Mouse (Mus musculus) c-Kit-positive CD71-positive TER-119-negative erythroid progenitor cells, embryonic 14.5 days (primary cell): ENCODE data around the gene Stx6.
A peak's percentile ranks its signal among the peaks of the same experiment; 100 is the strongest.
"Not testable (repeated sequence)": the region's sequence is repeated elsewhere in the genome, so short reads cannot be mapped to it uniquely, and the experiment has no call there.

Source experiments
- DNase-seq: peaks from one replicate; pipeline ENCODE4 v3.0.0-alpha.2; 2013; ENCODE audit warnings: low read depth

Gene Stx6

DNA sequence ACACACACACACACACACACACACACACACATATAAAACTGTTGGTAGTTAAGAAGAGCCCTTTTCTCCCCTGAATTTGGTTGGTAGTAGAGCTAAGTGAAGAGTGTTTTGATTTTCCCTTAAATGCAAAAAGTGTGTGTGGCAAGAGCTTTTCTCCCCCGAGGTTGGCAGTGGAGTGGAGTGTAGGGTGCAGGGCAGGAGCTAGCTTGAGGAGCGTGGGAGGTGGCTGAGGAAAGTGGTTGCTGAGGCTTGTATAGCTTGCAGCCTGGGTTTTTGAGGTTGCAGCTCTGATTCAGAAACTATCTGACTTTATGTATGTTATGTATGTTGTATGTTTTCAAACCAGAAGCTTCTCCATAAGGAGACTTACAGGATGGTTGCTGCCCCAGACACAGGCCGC is 8.9 kb downstream of the Stx6 start:
- DNase-seq = no peak

DNA sequence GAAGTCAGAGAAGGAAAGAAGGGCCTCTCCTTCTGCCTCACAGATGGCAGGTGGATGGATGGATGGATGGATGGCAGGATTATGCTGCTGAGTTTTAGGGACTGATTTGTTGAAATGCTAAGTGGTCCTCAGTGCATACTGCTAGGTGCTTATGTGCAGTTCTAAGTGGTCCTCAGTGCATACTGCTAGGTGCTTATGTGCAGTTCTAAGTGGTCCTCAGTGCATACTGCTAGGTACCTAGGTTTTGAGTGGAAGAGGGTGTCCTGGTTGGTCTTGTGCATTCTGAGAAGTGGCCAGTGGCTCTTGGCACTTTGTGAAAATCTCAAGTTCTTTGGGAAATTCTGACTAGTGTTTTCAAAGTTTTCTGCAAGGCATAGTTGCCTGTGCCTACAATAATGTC is 11.4 kb downstream of the Stx6 start:
- no peak for DNase-seq

DNA sequence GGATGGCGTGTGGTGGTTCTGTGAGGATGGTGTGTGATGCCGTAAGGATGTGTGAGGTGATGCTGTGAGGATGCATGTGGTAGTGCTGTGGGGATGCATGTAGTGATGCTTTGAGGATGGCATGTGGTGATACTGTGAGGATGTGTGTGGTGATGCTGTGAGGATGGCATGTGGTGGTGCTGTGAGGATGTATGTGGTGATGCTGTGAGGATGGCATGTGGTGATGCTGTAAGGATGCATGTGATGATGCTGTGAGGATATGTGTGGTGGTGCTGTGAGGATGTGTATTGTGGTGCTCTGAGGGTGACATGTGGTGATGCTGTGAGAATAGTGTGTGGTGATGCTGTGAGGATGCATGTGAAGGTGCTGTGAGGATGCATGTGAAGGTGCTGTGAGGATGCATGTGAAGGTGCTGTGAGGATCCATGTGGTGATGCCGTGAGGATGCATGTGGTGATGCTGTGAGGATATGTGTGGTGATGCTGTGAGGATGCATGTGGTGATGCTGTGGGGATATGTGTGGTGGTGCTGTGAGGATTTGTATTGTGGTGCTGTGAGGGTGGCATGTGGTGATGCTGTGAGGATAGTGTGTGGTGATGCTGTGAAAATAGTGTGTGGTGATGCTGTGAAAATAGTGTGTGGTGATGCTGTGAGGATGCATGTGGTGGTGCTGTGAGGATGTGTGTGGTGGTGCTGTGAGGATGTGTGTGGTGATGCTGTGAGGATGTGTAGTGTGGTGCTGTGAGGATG is 14.6 kb downstream of the Stx6 start:
- no peak for DNase-seq

DNA sequence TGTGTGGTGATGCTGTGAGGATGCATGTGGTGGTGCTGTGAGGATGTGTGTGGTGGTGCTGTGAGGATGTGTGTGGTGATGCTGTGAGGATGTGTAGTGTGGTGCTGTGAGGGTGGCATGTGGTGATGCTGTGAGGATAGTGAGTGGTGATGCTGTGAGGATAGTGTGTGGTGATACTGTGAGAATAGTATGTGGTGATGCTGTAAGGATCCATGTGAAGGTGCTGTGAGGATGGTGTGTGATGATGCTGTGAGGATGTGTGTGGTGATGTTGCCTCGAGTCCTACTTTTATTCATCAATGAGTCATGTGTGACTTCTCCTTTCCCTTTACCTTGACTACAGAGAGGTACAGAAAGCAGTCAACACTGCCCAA is 15.1 kb downstream of the Stx6 start:
- not testable (repeated sequence) for DNase-seq

DNA sequence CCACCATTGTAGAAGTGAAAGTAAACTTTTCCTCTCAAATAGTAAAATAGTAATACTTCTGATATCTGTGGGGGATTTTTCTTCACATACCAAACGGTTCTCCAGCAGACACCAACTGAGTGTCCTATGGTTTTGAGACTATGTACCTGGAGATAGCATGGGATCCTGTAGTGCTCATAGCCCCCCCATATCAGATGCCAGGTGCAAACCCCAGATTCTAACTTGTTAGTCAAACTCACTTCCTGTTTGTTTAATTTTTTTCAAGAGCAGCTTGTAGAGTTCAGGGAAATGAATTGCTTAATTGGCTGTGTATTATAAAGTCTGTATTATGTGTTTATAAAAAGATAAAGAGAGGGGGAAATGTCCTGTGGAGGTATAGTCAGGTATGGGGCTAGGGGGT is 15.9 kb downstream of the Stx6 start:
- DNase-seq = no peak

DNA sequence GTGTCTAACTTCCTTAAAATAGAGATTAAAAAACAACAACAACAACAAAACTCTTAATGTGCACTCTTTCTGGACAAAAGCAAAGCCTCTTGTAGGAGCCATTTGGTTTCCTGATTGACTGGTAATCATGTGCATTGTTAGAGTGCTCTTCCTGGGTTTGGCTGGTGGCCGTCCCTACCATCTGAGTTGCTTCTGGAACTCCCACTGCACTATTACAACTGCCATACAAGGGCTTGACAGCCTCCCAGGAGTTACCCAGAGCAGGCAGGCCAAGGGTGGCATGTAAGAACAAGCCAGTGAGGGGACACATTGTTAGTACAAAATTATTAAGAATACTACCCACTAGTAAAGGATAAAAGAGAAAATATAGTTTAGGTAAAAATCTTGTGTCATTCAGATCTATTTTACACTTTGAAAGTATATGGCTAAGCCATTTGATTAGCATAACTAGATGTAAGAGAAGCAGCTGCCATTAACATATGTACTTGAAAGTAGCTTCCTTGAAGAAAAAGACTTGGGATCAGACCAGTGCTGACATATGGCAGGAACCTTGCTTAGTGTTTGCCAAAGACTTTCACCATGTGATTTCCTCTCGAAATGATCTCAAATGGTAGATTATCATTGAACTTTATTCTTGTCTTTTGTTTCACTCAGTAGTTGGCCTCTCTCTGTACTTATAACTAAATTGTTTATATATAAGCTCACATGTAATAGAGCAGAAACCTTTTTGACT is 19.8 kb downstream of the Stx6 start:
- no peak for DNase-seq

DNA sequence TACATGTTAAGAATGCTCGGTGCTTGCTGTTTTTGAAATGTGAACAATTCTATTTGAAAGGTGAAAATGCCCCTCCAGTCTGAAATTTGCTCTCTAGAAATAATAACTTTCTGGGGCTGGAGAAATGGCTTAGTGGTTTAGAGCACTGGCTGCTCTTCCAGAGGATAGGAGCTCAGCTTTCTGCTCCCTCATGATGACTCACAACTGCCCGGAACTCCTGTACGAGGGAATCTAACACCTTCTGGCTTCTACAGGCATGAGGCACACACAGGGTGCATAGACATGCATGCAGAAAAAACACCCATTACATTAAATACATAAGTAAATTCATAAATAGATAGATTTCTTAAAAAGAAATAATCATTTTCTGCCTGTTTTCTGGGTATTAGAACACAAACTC is 25.7 kb downstream of the Stx6 start:
- DNase-seq = no peak

DNA sequence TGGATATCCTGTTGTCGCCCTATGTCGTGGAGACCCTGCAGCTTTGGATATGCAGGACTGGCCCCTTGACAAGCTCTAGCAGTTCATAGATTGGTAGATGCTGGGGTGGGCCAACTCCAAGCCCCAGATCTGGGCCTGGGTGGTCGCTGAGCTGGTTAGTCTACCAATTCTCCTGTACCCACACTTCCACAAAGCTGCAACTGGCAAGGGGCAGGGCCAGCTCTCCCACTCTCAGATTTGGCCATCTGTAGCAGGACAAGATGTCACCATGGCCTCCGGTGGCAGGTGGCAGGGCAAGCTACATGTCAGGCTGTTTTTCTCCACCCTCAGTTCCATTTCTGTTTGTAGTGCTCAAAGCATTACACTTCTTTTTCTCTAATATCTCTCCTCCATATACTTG is 30.1 kb downstream of the Stx6 start:
- DNase-seq = no peak

DNA sequence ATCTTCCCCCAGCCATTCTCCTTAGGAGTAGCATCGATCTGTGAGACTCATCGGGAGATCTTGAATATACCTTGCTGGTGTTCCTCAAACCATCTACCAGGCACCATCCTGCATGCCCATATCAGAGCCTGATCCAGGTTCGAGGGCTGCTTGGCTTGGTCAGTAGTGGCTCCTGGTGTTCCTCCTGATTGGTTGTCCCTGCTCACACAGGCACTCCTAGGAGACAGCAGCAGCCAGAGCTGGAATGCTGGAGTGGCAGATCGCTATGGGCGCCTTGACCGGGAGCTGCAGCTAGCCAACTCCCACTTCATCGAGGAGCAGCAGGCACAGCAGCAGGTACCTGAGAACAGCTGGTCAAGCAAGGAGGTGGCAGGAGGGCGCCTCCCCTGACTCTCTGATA is 32.7 kb downstream of the Stx6 start:
- no peak for DNase-seq

DNA sequence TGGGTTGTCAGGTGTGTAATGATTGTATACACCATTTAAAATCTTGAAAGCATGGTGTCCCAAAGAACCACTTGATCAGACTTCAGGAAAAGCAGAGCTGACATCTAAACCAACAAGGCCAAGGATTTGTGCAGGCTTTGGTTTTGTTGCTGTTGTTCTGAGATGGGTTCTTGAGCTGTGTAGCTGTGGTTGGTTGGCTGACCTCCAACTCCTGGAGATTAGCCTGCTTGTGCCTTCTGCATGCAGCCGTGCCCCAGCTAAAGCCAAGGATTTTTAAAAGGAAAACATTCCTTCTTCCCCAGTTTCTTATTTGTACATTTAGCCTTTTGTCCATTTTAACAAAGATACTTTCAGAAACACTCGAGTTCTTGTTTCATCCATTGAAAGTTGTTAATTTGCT is 33.2 kb downstream of the Stx6 start:
- DNase-seq = no peak

DNA sequence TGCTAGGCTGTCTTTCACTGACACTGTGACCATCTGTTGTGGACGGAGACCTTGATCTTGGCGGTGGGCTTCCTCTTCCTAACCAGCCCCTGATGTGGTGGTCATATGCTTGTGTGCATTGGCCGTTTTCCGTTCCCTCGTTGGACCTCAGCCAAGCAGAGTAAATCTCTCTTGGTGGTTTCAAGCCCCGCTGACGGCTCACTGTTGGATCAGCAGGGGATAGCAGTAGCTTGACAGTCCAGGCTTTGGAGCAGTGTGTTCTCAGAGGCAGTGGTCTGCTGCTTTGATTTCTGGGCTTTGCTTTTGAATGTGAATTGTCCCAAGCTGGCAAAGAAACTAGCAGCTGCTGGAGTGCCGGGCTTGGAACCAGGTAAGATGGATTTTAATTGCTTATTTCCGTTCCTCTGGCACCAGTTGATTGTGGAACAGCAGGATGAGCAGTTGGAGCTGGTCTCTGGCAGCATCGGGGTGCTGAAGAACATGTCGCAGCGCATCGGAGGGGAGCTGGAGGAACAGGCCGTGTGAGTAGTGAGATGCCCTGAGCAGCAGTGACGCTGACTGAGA is 34.4 kb downstream of the Stx6 start:
- DNase-seq = no peak

DNA sequence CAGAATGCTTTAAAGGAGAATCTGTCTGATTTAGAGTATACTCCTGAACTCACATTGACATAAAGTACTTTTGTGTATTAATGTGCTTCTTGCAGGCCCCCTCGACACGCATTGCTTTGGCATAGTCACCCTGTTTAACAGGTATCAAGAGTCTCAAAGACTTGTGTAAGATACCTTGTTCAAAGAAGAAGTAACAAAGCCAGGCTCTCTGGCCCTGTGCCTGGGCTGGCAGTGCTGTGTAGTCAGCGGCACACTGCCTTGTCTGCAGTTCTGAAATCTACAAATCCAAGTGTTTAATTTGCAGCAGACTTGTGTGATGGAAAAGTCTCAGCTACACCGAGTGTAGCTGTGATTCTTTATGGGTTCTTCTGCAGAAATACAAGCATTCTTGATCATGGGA is 38.2 kb downstream of the Stx6 start:
- no peak for DNase-seq

DNA sequence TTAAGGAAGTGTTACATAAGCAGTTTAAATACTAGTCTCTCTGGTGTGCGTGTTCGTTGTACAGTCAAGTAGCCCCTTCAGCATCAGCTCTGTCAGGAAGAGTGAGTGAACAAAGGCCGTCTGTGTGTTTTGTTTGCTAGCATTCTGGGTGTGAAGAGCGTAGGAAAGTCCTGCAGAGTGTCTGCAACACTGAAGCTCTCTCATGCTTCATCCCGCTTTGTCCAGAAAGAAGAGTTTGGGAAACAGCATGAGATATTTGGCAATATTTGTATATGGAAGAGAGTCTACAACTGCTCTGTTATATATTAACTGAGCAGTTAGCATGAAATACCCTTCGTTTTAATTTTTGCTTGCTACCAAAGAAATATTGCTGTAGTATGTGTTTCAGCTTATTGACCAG is 41.0 kb downstream of the Stx6 start:
- no peak for DNase-seq

DNA sequence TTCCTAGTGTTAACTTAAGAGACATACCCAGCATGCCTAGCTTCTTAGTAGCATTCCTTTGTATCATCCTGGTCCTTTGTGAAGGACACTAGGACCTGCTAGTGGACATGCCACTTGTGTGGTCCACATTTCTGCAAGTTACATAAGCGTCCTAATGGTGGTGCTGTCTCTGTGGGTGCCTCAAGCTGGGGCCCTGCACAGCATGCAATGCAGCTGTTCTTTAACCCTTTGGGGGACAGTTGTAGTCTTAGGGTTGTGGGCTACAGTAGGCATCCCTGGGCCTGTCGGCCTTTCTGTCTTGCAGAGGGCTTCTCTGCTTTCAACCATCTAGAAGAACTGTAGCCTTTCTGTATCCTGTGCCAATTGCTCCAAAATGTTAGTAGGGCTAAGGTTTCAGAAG is 42.5 kb downstream of the Stx6 start:
- DNase-seq = no peak

DNA sequence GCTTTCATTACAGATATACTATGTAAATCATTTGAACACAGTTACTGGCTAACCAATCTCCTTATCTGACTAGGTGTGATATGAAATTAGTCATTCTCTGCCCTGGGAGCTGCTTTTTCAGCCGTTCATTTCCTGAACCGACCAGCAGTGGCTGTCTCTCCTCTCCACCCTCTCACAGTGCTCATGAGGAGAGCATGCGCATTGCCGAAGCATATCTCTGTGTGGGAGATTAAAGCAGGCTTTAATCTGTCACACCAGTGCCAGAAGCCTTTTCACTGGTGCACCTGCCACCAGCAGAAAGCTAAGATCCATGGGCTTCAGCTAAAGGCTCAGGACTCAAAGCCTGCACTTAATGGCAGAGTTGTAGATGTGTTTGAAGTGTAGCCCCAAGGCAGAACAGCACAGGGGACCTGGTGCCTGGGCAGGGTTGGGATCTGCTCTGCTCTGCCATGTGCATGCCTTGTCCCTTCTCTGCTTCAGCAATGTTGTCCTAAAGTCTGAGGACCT is 42.9 kb downstream of the Stx6 start:
- peak; percentile 13 for DNase-seq

DNA sequence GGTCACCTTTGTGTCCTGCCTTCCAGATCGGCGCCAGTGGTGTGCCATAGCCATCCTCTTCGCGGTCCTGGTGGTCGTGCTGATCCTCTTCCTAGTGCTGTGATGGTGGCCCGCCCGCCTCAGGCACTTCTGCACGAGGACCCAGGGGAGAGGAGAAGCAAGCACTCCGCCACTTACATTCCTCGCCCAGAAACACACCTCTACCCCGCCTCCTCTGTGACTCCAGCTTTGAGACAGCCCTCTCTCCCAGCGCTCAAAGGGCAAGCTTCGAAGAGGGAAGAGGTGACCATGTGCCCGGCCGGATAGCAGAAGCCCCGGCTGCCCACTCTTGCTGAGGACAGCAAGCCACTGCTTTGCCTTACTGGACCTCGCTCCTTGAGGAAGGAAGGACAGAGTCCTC is 43.4 kb downstream of the Stx6 start:
- no peak for DNase-seq

DNA sequence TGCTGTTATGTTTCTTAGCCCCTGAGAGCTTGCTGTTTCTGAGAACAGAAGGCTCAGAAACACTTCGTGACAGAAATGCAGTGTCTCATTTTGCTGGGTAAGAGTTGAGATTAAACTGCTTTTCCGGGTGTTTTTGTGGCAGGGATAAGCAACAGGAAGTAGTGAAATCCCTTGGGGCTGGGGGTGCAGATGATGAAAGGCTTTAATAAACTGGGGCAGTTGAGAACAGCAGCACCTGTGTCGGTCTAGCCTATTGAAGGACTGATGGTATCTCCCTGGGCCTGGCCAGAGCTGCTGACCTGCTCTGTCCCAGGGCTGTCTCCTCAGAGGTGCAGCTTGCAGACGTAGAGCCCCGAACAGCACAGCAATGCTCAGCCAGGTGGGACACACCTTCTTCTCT is 44.0 kb downstream of the Stx6 start:
- DNase-seq = no peak

DNA sequence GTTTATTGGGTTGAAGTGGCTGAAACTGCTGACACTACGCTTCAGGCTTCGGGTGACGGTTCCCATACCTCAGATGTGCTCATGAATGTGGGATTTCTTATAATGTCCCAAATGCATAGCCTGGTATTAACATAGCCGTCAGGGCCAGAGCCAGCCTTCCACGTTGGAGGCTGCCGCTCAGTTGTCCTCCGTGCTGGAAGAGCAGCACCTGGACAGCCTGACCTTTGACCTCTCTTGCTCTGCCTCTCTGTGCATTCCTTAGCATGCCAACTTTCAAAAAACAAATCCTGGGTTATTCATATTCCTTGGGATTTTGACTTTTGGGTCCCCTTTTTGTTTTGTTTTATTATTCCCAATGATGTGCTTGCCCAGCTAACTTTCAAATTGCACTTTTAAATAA is 44.6 kb downstream of the Stx6 start:
- DNase-seq = no peak

DNA sequence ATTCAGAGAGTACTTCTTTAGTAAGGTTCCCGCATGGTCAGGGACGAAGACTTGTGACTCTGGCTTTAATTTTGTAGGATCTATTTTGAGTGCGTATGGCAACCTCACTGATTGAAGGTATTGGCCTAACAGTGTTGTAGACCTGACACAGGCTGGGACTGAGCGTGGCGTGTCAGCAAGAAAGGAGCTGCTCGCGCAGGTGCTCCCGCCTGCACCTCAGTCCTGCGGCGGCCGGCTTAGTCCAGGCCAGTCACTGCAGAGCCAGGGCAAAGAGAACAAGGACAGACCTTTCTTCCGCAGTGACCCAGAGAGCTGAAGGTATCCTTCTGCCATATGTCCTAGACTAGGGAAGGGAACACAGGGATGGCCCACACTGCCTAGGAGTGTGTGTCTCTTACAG is 45.4 kb downstream of the Stx6 start:
- no peak for DNase-seq

DNA sequence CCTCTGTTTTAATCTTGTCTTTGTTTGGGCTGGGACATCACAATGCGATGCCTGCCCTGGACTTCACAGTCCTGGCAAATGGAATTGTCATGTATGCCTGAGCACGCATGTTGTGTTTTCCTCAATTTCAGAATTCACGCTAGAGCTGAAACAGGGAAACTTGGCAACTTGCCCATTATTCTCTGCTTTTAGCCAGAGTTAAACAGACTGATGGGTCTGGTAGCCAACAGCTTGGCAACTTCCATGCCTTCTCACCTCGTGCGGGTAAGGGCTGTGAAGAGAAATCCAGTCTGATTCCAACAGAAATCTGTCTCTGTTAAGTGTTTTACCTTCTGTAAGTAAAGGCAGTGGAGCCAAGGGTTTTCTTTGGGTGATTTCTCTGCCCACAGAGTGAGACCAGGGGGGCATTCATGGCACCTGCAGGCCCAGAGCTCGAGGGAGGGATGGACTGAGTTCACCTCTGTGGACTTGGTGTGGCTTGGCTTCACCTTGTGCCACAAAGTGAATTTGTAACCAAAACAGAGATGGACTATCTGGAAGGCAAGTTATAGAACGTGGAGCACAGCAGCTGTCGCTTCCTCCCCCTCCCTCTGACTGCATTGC is 46.1 kb downstream of the Stx6 start:
- no peak for DNase-seq

DNA sequence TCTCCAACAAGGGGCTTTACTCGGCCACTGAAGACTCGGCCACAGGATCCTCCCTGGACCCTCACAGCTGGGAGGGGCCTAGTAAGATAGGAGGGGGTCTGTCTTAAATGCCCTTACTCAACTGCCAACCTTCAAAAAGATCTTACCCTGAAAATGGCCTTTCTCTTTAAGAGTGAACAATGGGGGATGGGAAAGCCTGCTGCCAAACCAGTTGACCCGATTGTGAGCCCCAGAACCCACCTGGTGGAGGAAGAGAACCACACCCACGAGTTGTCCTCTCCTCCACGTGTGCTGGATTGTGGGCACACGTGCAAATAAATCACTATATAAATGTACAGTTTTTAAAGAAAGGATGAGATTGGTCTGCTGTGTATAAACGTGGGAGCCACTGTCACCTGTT is 46.8 kb downstream of the Stx6 start:
- DNase-seq = no peak

DNA sequence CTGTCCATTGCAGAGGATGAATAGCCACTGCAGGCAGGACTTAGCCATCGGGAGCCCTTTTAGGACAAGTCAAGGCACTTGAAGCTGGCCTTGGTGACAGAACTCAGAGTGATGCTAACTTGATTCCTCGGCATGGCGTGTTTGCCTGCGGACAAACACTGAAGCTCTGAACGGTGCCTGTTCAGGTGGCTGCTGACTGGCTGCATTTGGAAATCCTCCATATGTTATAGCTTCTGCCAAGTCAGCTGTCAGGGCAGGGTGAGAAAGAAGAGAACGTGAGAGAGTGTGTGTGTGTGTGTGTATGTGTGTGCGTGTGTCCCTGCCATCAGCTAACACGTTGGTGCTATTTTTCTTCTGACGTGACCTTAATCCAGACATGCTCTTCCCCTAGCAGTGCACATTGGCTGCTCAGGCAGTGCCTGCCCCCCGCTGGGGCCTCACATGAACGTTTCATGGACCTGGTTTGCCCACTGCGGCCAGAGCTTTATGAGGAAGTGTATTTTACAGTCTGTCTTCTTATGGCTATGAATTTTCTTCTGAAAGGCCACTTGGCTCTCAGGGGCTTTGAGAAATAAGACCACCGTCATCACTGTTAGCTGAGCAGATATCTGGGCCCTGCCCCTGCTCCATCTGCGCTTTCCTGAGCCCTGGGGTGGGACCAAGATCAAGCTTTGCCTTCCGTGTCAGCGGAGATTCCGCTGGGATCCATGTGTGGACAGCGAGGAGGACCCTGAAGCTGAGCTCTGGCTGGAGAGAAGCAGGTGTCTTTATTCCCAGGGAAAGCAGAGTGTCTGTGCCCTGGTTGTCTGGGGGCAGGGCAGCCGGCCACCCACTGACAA is 47.5 kb downstream of the Stx6 start:
- no peak for DNase-seq
